Mouse (Mus musculus): ENCODE measurements around the gene Jchain. TPM values are rescaled to one million over a fixed set of nuclear protein-coding genes. Genes with fewer than 3 reads are reported as not detected.

Jchain gene
- total and polyA plus RNA-seq, 3 experiments: 336 to 1,319 (median 477) TPM

DNA sequence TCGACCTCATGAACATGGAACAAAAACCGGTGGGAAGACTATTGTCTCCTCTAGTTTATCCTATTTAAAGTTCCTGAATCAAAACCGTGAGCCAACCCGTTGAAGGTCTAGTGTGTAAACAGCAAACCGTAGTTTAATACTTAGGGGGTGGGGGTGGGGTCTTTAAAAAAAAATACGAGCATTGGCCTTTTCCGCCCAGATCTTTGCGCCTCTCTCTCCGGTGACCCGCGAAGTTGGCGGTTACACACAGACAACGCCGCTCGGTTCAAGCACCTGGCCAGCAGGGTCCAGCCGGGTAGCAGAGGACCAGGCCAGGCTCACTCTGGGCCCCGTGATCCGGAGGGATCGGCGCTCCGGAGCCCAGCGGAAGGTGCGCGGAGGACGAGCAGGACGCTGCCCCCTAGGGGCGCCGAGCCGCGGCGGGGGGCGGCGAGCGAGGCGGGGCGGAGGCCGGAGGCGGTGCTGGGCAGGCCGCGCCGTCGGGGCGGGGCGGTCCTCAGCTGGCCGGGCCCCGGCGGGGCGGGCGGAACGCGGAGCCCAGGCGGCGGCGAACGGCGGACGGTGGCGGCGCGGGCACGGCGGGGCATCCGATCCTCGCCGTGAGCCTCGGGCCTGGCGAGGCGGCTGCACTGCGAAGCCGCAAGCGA, 36.9 kb upstream of the Jchain start, which contains the start of gene Rufy3:
Rufy3 (plus strand) TSS at position 540 of the 647 bp plus-strand sequence.
- Histone ChIP-seq H3K9me3 (replicated peaks; ENCODE audit: low read length) (no peaks in the 10 kb centered on the region), H3K27ac (ENCODE audit: insufficient read depth, low read depth) (peak within 1 kb of the TSS; percentile 72), H3K27me3 (replicated peaks) (no peaks in the 10 kb centered on the region), H3K4me2 (ENCODE audit: insufficient read depth, low read depth, poor library complexity, severe bottlenecking) (peak within 1 kb of the TSS; percentile 96), H3K9ac (ENCODE audit: insufficient read depth, low read depth) (peak within 1 kb of the TSS; percentile 63), H3K4me1 (ENCODE audit: control insufficient read depth in 1 of 2, insufficient read depth in 2 of 2) (peaks cover 0 to 37% of the 10 kb centered on the region in 2 experiments; a peak in 2 of 4 replicates), H3K79me2 (replicated peaks; ENCODE audit: control insufficient read depth, extremely low read depth, insufficient read depth, poor library complexity, severe bottlenecking) (peaks cover 47% of the 10 kb centered on the region), H3K4me3 (replicated peaks in 1 of 3; ENCODE audit: low read depth in 2 of 3, low read length in 2 of 3, poor library complexity in 1 of 3) (peak within 1 kb of the TSS; percentile 84 to 92 (median 90)), H3K36me3 (replicated peaks in 1 of 2; ENCODE audit: control insufficient read depth in 1 of 2, insufficient read depth in 1 of 2, low read length in 1 of 2) (peaks cover 0 to 13% of the 10 kb centered on the region in 2 experiments)
- in situ Hi-C loops (cut with MboI; ENCODE audit: low pct_ligation_motif_present, low pct_unique_long_range_greater_than_20kb, low sequenced_read_pairs): no loop called here
- no peak for DNase-seq (ENCODE audit: extremely low read depth)
- dilution Hi-C loops (cut with MboI; ENCODE audit: extremely low pct_ligation_motif_present, extremely low pct_unique_long_range_greater_than_20kb, low sequenced_read_pairs): no loop called here
- TF ChIP-seq MEF2A (IDR thresholded peaks at IDR 0.05; ENCODE audit: borderline replicate concordance, low read depth, low read length) (no peak), IRF4 (IDR thresholded peaks at IDR 0.05; ENCODE audit: low read depth, low read length) (peak; percentile 39; the same call in 1 of the 2 replicates), E2F4 (IDR thresholded peaks at IDR 0.05; ENCODE audit: insufficient replicate concordance, low read depth, low read length) (no peak), TBP (conservative IDR thresholded peaks at IDR 0.05; ENCODE audit: low read depth, low read length) (no peak), ZC3H11A (IDR thresholded peaks at IDR 0.05; ENCODE audit: low read depth, low read length) (no peak), ZKSCAN1 (IDR thresholded peaks at IDR 0.05; ENCODE audit: borderline replicate concordance, low read depth, low read length) (no peak), NELFE (IDR thresholded peaks at IDR 0.05; ENCODE audit: low read depth, low read length) (peak; percentile 51; the same call in 1 of the 2 replicates), HCFC1 (IDR thresholded peaks at IDR 0.05; ENCODE audit: low read depth, low read length) (peak; percentile 26; the same call in 1 of the 2 replicates), JUN (IDR thresholded peaks at IDR 0.05; ENCODE audit: insufficient read depth, low read depth, low read length) (no peak), CHD1 (IDR thresholded peaks at IDR 0.05; ENCODE audit: low read depth, low read length) (no peak), EP300 (IDR thresholded peaks at IDR 0.05; ENCODE audit: low read length) (no peak), PAX5 (IDR thresholded peaks at IDR 0.05; ENCODE audit: low read length) (no peak), USF2 (conservative IDR thresholded peaks at IDR 0.05; ENCODE audit: low read depth, low read length) (no peak), MAX (IDR thresholded peaks at IDR 0.05; ENCODE audit: low read length) (0 out of 2 replicates have a peak, but pooled peaks have one; percentile 28), ETS1 (conservative IDR thresholded peaks at IDR 0.05; ENCODE audit: low read depth, low read length) (no peak), GABPA (IDR thresholded peaks at IDR 0.05; ENCODE audit: insufficient replicate concordance, low read depth, low read length) (no peak), JUND (conservative IDR thresholded peaks at IDR 0.05; ENCODE audit: low read depth, low read length) (no peak), CHD2 (IDR thresholded peaks at IDR 0.05; ENCODE audit: low read length) (0 out of 2 replicates have a peak, but pooled peaks have one; percentile 46), CTCF (conservative IDR thresholded peaks at IDR 0.05 in 1 of 2, IDR thresholded peaks at IDR 0.05 in 1 of 2; ENCODE audit: low read depth in 2 of 2, low read length in 2 of 2) (peak in 1 of 2 experiments; percentile 59; a peak in 2 of 4 replicates), SIN3A (IDR thresholded peaks at IDR 0.05; ENCODE audit: low read length) (peak; percentile 59; the same call in 1 of the 2 replicates), SMC3 (IDR thresholded peaks at IDR 0.05; ENCODE audit: low read depth, low read length) (no peak; the same call in 1 of the 2 replicates), UBTF (IDR thresholded peaks at IDR 0.05; ENCODE audit: low read depth, low read length) (peak; percentile 97), ELF1 (IDR thresholded peaks at IDR 0.05; ENCODE audit: low read depth, low read length) (peak; percentile 42; the same call in 1 of the 2 replicates), BHLHE40 (IDR thresholded peaks at IDR 0.05; ENCODE audit: low read depth, low read length) (peak; percentile 30; the same call in 1 of the 2 replicates), MAZ (IDR thresholded peaks at IDR 0.05; ENCODE audit: low read depth, low read length) (peak; percentile 71), ZNF384 (IDR thresholded peaks at IDR 0.05; ENCODE audit: low read depth, low read length) (peak; percentile 87), POLR2AphosphoS2 (IDR thresholded peaks at IDR 0.05; ENCODE audit: low read depth, low read length) (no peak), MYC (IDR thresholded peaks at IDR 0.05; ENCODE audit: low read depth, low read length) (no peak), POLR2A (IDR thresholded peaks at IDR 0.05; ENCODE audit: low read depth, low read length) (peak; percentile 62), TCF12 (IDR thresholded peaks at IDR 0.05; ENCODE audit: low read depth, low read length) (peak; percentile 66), RCOR1 (conservative IDR thresholded peaks at IDR 0.05; ENCODE audit: low read depth, low read length) (no peak), MXI1 (IDR thresholded peaks at IDR 0.05; ENCODE audit: low read depth, low read length) (peak; percentile 69), RAD21 (IDR thresholded peaks at IDR 0.05; ENCODE audit: low read depth, low read length) (no peak; the same call in none of the 2 replicates), KAT2A (IDR thresholded peaks at IDR 0.05; ENCODE audit: insufficient replicate concordance, low read length) (no peak), USF1 (IDR thresholded peaks at IDR 0.05; ENCODE audit: low read depth, low read length) (no peak), MAFK (IDR thresholded peaks at IDR 0.05; ENCODE audit: insufficient replicate concordance, low read length) (no peak), NRF1 (IDR thresholded peaks at IDR 0.05; ENCODE audit: low read depth, low read length) (peak; percentile 48; the same call in 1 of the 2 replicates), ZMIZ1 (IDR thresholded peaks at IDR 0.05; ENCODE audit: low read depth, low read length) (no peak; the same call in 1 of the 2 replicates)

All from CH12.LX (cell line).